Mouse (Mus musculus) limb, embryonic 10.5 days (tissue): ENCODE data around the gene Zbtb17. TPM values are rescaled to one million over a fixed set of nuclear protein-coding genes. Genes with fewer than 3 reads are reported as not detected.
A peak's percentile ranks its signal among the peaks of the same experiment; 100 is the strongest.

Experiments
- DNase-seq: peaks from one replicate; pipeline ENCODE4 v3.0.0-alpha.2; 2017; ENCODE audit warnings: low spot score
- H3K27ac ChIP-seq: fragments of 300-500 bp; sonication (generic); 2 replicates; pipeline ENCODE4 v1.5.1; 2016; ENCODE audit warnings: mild to moderate bottlenecking
- H3K27me3 ChIP-seq: fragments of 300-500 bp; sonication (generic); 2 replicates; pipeline ENCODE4 v1.6.1; 2016; ENCODE audit warnings: low read depth, mild to moderate bottlenecking; ENCODE audit not compliant: poor library complexity, severe bottlenecking
- H3K36me3 ChIP-seq: fragments of 300-500 bp; sonication (generic); 2 replicates; pipeline ENCODE4 v1.6.1; 2016; ENCODE audit warnings: mild to moderate bottlenecking, moderate library complexity
- H3K4me1 ChIP-seq: fragments of 300-500 bp; sonication (generic); 2 replicates; pipeline ENCODE4 v1.6.1; 2016
- H3K4me3 ChIP-seq: fragments of 300-500 bp; sonication (generic); 2 replicates; pipeline ENCODE4 v1.5.1; 2016; ENCODE audit warnings: mild to moderate bottlenecking, moderate library complexity
- H3K9me3 ChIP-seq: fragments of 300-500 bp; sonication (generic); replicated peaks from 2 replicates; pipeline ENCODE4 v1.6.1; 2016; ENCODE audit warnings: mild to moderate bottlenecking
- WGBS: fragments of 180-500 bp; shearing (Covaris S2); methylation state at CpG from one replicate; pipeline ENCODE4 v1.1.7; 2016; 5-methylcytosine and 5-hydroxymethylcytosine counted together
- polyA plus RNA-seq: library from polyadenylated mRNA; unstranded; fragments of >200 nt; fragmentation: Nextera tagmentation; extraction: Ambion mirVana; gene quantifications from 2 replicates; pipeline ENCODE4 v1.2.1, GENCODE M21; 2016

The Zbtb17 gene
- polyA plus RNA-seq, 1 experiment from 2014 or later: 66.5 TPM

GRCm38 (mm10) chr4:141429847-141430246 is 14.6 kb upstream of the Zbtb17 start:
- 48% methylated on average over 9 of the region's 9 CpGs for WGBS
- Histone ChIP-seq H3K27ac (no peak overlapping the region), H3K27me3 (peaks cover 46% of the 10 kb centered on the region), H3K4me3 (no peak overlapping the region), H3K36me3 (no peaks in the 10 kb centered on the region), H3K9me3 (no peaks in the 10 kb centered on the region), H3K4me1 (peaks cover 16% of the 10 kb centered on the region)
- no peak for DNase-seq

GRCm38 (mm10) chr4:141430997-141431396 is 13.5 kb upstream of the Zbtb17 start:
- H3K36me3 ChIP-seq: no peaks in the 10 kb centered on the region
- no peak overlapping the region for H3K27ac ChIP-seq
- DNase-seq: peak; percentile 73
- H3K27me3 ChIP-seq: peaks cover 35% of the 10 kb centered on the region; the same call in 1 of the 2 replicates
- no peak overlapping the region for H3K4me3 ChIP-seq
- peaks cover 5% of the 10 kb centered on the region for H3K4me1 ChIP-seq
- 49% methylated on average over 9 of the region's 9 CpGs for WGBS
- H3K9me3 ChIP-seq: no peaks in the 10 kb centered on the region

GRCm38 (mm10) chr4:141432666-141433065 is 11.8 kb upstream of the Zbtb17 start:
- H3K36me3 ChIP-seq: no peaks in the 10 kb centered on the region
- H3K27ac ChIP-seq: no peak overlapping the region
- no peak overlapping the region for H3K4me3 ChIP-seq
- DNase-seq: no peak
- 63% methylated on average over 14 of the region's 14 CpGs for WGBS
- 0 out of 2 replicates have a peak, but pooled peaks cover 2% of the 10 kb centered on the region for H3K4me1 ChIP-seq
- H3K27me3 ChIP-seq: peaks cover 18% of the 10 kb centered on the region; the same call in 1 of the 2 replicates
- no peaks in the 10 kb centered on the region for H3K9me3 ChIP-seq

GRCm38 (mm10) chr4:141433191-141433590 is 11.3 kb upstream of the Zbtb17 start:
- Histone ChIP-seq H3K4me1 (0 out of 2 replicates have a peak, but pooled peaks cover 2% of the 10 kb centered on the region), H3K4me3 (no peak overlapping the region), H3K9me3 (no peaks in the 10 kb centered on the region), H3K36me3 (no peaks in the 10 kb centered on the region), H3K27ac (no peak overlapping the region), H3K27me3 (0 out of 2 replicates have a peak, but pooled peaks cover 13% of the 10 kb centered on the region)
- 84% methylated on average over 18 of the region's 18 CpGs for WGBS
- DNase-seq: no peak

GRCm38 (mm10) chr4:141435974-141436373 is 8.5 kb upstream of the Zbtb17 start, which contains the start of gene Srarp:
Gene Srarp (minus strand): TSS chr4:141436105.
- no peaks in the 10 kb centered on the region for H3K36me3 ChIP-seq
- H3K4me1 ChIP-seq: peaks cover 11% of the 10 kb centered on the region; the same call in 1 of the 2 replicates
- no peak within 1 kb of the TSS for H3K4me3 ChIP-seq
- DNase-seq: no peak
- H3K27ac ChIP-seq: no peak within 1 kb of the TSS
- WGBS: 91% methylated on average over 1 of the region's 1 CpGs
- 0 out of 2 replicates have a peak, but pooled peaks cover 10% of the 10 kb centered on the region for H3K27me3 ChIP-seq
- no peaks in the 10 kb centered on the region for H3K9me3 ChIP-seq

GRCm38 (mm10) chr4:141439083-141439803 is 5.2 kb upstream of the Zbtb17 start:
- Histone ChIP-seq H3K9me3 (no peaks in the 10 kb centered on the region), H3K27me3 (no peaks in the 10 kb centered on the region), H3K4me3 (no peak overlapping the region), H3K27ac (no peak overlapping the region), H3K36me3 (no peaks in the 10 kb centered on the region), H3K4me1 (peaks cover 16% of the 10 kb centered on the region)
- 81% methylated on average over 12 of the region's 12 CpGs for WGBS
- DNase-seq: no peak

- no peaks in the 10 kb centered on the region for H3K9me3 ChIP-seq
- H3K4me1 ChIP-seq: peaks cover 26% of the 10 kb centered on the region
- DNase-seq: no peak
- H3K36me3 ChIP-seq: no peaks in the 10 kb centered on the region; the same call in 1 of the 2 replicates
- no peak overlapping the region for H3K27ac ChIP-seq
- H3K4me3 ChIP-seq: no peak overlapping the region
- no peaks in the 10 kb centered on the region for H3K27me3 ChIP-seq
These were observed 3.6 kb upstream of the Zbtb17 start for GRCm38 (mm10) chr4:141440877-141441276.

- Histone ChIP-seq H3K4me1 (peaks cover 31% of the 10 kb centered on the region), H3K4me3 (peak overlapping the region; percentile 99), H3K9me3 (no peaks in the 10 kb centered on the region), H3K27ac (peak overlapping the region; percentile 99), H3K36me3 (peaks cover 27% of the 10 kb centered on the region), H3K27me3 (no peaks in the 10 kb centered on the region)
- WGBS: 51% methylated on average over 11 of the region's 11 CpGs
- no peak for DNase-seq
These were observed 619 bp upstream of the Zbtb17 start for GRCm38 (mm10) chr4:141443641-141444429.

GRCm38 (mm10) chr4:141445328-141445720 is 870 bp downstream of the Zbtb17 start:
- no peaks in the 10 kb centered on the region for H3K27me3 ChIP-seq
- 20% methylated on average over 14 of the region's 14 CpGs for WGBS
- peaks cover 27% of the 10 kb centered on the region for H3K4me1 ChIP-seq
- peak overlapping the region; percentile 99 for H3K4me3 ChIP-seq
- H3K36me3 ChIP-seq: peaks cover 42% of the 10 kb centered on the region
- H3K27ac ChIP-seq: peak overlapping the region; percentile 99
- no peaks in the 10 kb centered on the region for H3K9me3 ChIP-seq
- DNase-seq: no peak

GRCm38 (mm10) chr4:141446211-141446610 is 1.8 kb downstream of the Zbtb17 start:
- H3K27ac ChIP-seq: no peak overlapping the region
- H3K4me3 ChIP-seq: no peak overlapping the region
- H3K9me3 ChIP-seq: no peaks in the 10 kb centered on the region
- peaks cover 22% of the 10 kb centered on the region for H3K4me1 ChIP-seq
- H3K27me3 ChIP-seq: no peaks in the 10 kb centered on the region
- 74% methylated on average over 7 of the region's 7 CpGs for whole genome bisulfite sequencing
- peaks cover 51% of the 10 kb centered on the region for H3K36me3 ChIP-seq
- no peak for DNase-seq

- Histone ChIP-seq H3K4me1 (peaks cover 4% of the 10 kb centered on the region; the same call in 1 of the 2 replicates), H3K27ac (no peak overlapping the region), H3K9me3 (no peaks in the 10 kb centered on the region), H3K36me3 (peaks cover 96% of the 10 kb centered on the region), H3K27me3 (no peaks in the 10 kb centered on the region), H3K4me3 (no peak overlapping the region)
- no peak for DNase-seq
- WGBS: 84% methylated on average over 2 of the region's 2 CpGs
These were observed 6.8 kb downstream of the Zbtb17 start for GRCm38 (mm10) chr4:141451251-141451650.

- Histone ChIP-seq H3K27me3 (no peaks in the 10 kb centered on the region), H3K36me3 (peaks cover 94% of the 10 kb centered on the region), H3K4me1 (0 out of 2 replicates have a peak, but pooled peaks cover 3% of the 10 kb centered on the region), H3K27ac (no peak overlapping the region), H3K4me3 (no peak overlapping the region), H3K9me3 (no peaks in the 10 kb centered on the region)
- DNase-seq: no peak
- WGBS: 93% methylated on average over 9 of the region's 9 CpGs
These were observed 7.5 kb downstream of the Zbtb17 start for GRCm38 (mm10) chr4:141451916-141452450.
